Mouse (Mus musculus): ENCODE results near the gene Inca1.

- TF ChIP-seq CTCF (IDR thresholded peaks at IDR 0.05; ENCODE audit: extremely low read depth, insufficient read depth, low read length), result no peak
- TF ChIP-seq POLR2A (IDR thresholded peaks at IDR 0.05; ENCODE audit: extremely low read depth, insufficient read depth, low read length), result no peak
Observed at GRCm38 (mm10) chr11:70643051-70643450, 56.9 kb downstream of the Inca1 start.

Measured in cortical plate, adult 2 months (tissue).